Mouse (Mus musculus): ENCODE results near the gene Nova1. TPM values are rescaled to one million over a fixed set of nuclear protein-coding genes. Genes with fewer than 3 reads are reported as not detected.

The Nova1 gene
- polyA plus RNA-seq, 1 experiment: 0.30 TPM

- WGBS: 81% methylated on average over 7 of the region's 7 CpGs
- no peak for DNase-seq (ENCODE audit: low read depth, low spot score)
These were observed 109.3 kb downstream of the Nova1 start for GRCm38 (mm10) chr12:46709475-46709874.

- DNase-seq (ENCODE audit: low read depth, low spot score): no peak
- 85% methylated on average over 8 of the region's 8 CpGs for WGBS
These were observed 118.5 kb downstream of the Nova1 start for GRCm38 (mm10) chr12:46700202-46700601.

GRCm38 (mm10) chr12:46676341-46676740 is 142.4 kb downstream of the Nova1 start:
- 57% methylated on average over 2 of the region's 2 CpGs for WGBS
- no peak for DNase-seq (ENCODE audit: low read depth, low spot score)

GRCm38 (mm10) chr12:46666706-46667105 is 152.0 kb downstream of the Nova1 start:
- no peak for DNase-seq (ENCODE audit: low read depth, low spot score)
- 54% methylated on average over 2 of the region's 2 CpGs for WGBS

- WGBS: 59% methylated on average over 5 of the region's 5 CpGs
- DNase-seq (ENCODE audit: low read depth, low spot score): no peak
These were observed 172.6 kb downstream of the Nova1 start for GRCm38 (mm10) chr12:46646139-46646611.

- no peak for DNase-seq (ENCODE audit: low read depth, low spot score)
- 81% methylated on average over 6 of the region's 6 CpGs for WGBS
These were observed 173.3 kb downstream of the Nova1 start for GRCm38 (mm10) chr12:46645365-46645962.
